Mouse (Mus musculus) neutrophil, adult 83 days (primary cell): ENCODE measurements around the gene Hspe1. TPM values are rescaled to one million over a fixed set of nuclear protein-coding genes. Genes with fewer than 3 reads are reported as not detected.

Experiments
- total RNA-seq, 2 experiments: library from RNA; stranded (reverse); gene quantifications; one replicate each; pipeline ENCODE4 v1.2.4; 2023

Hspe1 gene
- total RNA-seq: 10 to 100 TPM; 41.1 to 51.8 TPM

GRCm38 (mm10) chr1:55087932-55088610 lies at the start of gene Hspe1, which contains the start of gene Hspd1:
Gene Hspe1, plus strand, starts transcription at chr1:55088132.
Gene Hspd1, minus strand, starts transcription at chr1:55088243.

GRCm38 (mm10) chr1:55052355-55052953 lies 35.5 kb upstream of the Hspe1 start, which contains the start of gene Coq10b:
Gene Coq10b, plus strand, starts transcription at chr1:55052770.

GRCm38 (mm10) chr1:55130943-55131401 lies 43.0 kb downstream of the Hspe1 start, which contains the start of gene Mob4:
Gene Mob4, plus strand, starts transcription at chr1:55131231.

Other genes with a start within 250 kb of the Hspe1 start
- gene Ankrd44, start 161.7 kb upstream of the Hspe1 start, total RNA-seq: 100 to 1,000 TPM; 250 to 277 TPM
- gene Sf3b1, start 60.7 kb upstream of the Hspe1 start, total RNA-seq: 100 to 1,000 TPM; 194 to 205 TPM
- 10 to 100 TPM; 27.5 to 28.8 TPM for gene Coq10b, start 35.4 kb upstream of the Hspe1 start, total RNA-seq
- 10 to 100 TPM; 55.1 to 72.4 TPM for gene Hspd1, start 111 bp downstream of the Hspe1 start, total RNA-seq
- gene Mob4, start 43.1 kb downstream of the Hspe1 start, total RNA-seq: 10 to 100 TPM; 34.7 to 37.9 TPM
- under 1 TPM; 0.64 to 0.97 TPM for gene Rftn2, start 138.7 kb downstream of the Hspe1 start, total RNA-seq
- gene Mars2, start 149.0 kb downstream of the Hspe1 start, total RNA-seq: 1 to 10 TPM; 2.2 to 2.3 TPM